Mouse (Mus musculus): Measurements from ENCODE around the gene Mst1r. TPM values are rescaled to one million over a fixed set of nuclear protein-coding genes. Genes with fewer than 3 reads are reported as not detected.

The Mst1r gene
- total RNA-seq, 2 experiments from 2014 or later: 0.81 to 2.6 TPM

DNA sequence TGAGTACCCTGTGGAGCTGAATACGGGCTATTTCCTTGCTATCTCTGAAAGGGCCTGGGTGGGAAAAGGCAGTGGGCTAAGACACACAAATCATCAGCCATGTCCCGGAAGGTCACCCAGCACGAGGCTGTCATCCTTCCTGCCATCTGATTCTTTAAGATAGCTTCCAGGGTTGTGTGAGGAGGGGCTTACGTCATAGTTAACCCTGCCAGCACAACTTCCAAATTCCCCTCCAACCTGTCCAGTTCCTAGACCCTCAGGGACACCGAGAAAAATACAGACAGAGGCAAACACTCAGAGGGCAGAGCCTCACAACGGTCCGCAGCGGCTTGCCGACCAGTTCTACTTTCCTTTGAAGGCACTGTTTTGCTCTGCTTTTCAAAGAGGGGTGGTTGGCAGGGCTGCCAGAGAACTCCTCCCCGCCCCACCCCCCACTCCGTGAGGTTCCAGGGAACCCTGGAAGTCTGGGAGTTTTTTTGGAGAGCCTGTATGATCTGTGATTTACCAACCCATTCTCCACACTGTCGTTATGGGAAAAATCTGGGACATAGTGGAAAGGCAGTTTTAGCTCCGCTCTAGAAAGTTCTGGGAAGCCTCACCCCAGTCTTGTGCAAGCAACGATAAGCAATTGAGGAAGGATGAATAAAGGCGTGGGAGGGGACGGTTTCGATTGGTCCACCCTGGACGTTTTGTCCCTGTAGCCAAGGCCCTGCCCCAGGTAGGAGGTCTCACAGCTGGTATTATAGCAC is 1.9 kb downstream of the Mst1r start:
- intact Hi-C loops (cut with DNase I): no loop called here
- DNase-seq (ENCODE audit: low spot score in 2 of 2): no peak

- no peak for DNase-seq (ENCODE audit: low spot score in 2 of 2)
- intact Hi-C loops (cut with DNase I): no loop called here
These were observed 3.5 kb downstream of the Mst1r start for GRCm38 (mm10) chr9:107910025-107910769.

DNA sequence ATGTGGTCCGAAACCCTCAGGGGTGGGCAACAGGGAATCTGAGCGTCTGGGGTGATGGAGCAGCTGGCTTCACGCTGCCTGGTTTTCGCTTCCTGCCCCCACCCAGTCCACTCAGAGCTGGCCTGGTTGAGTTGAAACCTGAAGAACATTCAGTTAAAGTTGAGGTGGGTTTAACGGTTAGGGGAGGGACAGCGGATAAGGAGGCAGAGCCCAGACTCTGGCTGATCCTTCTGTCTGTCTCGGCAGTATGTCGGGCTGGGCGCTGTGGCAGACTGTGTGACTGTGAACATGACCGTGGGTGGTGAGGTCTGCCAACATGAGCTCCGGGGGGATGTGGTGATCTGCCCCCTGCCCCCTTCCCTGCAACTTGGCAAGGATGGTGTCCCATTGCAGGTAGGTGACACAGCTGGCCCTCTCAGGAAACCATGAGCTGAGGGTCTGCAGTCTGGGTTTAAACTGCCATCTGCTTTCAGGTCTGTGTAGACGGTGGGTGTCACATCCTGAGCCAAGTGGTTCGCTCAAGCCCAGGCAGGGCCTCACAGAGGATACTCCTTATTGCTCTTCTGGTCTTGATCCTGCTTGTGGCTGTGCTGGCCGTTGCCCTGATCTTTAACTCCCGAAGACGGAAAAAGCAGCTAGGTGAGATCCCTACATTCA is 8.2 kb downstream of the Mst1r start:
- intact Hi-C loops (cut with DNase I): no loop called here

DNA sequence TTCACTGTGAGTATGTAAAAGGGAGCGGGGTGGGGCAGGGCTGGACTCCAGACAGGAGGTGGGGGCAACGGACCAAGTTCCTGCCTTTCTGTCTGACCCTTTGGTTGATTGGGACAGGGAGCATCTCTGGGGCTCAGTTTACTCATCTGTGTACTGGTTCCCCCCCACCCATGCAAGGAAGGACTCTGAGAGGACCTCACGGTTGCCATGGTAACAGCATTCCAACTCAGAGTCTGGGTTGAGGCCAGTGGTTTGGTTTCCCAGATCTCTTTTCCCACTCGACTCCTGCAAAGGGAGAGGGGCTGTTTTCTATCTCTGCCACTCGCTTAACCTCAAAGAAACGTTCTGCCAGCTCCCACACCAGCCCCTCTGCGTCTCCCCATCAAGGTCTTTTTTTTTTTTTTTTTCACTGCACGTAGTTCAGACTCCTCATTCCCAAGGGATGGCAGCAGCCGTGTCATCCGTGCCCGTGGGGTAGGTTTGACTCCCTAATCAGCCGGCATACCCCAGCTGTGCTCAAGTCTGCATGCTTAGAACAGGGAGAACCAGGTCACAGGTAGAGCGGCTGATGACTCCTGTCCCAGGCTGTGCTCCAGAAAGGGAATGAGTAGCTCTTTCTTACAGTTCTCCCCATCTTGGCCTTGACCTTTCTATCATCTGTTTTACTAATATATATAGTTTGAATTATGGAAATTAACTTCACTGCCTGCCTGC is 11.4 kb downstream of the Mst1r start:
- peak in 1 of 2 experiments; percentile 42 for DNase-seq (ENCODE audit: low spot score in 2 of 2)
- intact Hi-C loops (cut with DNase I): no loop called here

More for the DNA sequence above, 8.2 kb downstream of the Mst1r start:
- no peak for DNase-seq (ENCODE audit: low spot score in 2 of 2)

GRCm38 (mm10) chr9:107918884-107919283 is 12.2 kb downstream of the Mst1r start:
- peak in 1 of 2 experiments; percentile 35 for DNase-seq (ENCODE audit: low spot score in 2 of 2)
- intact Hi-C loops (cut with DNase I): no loop called here

DNA sequence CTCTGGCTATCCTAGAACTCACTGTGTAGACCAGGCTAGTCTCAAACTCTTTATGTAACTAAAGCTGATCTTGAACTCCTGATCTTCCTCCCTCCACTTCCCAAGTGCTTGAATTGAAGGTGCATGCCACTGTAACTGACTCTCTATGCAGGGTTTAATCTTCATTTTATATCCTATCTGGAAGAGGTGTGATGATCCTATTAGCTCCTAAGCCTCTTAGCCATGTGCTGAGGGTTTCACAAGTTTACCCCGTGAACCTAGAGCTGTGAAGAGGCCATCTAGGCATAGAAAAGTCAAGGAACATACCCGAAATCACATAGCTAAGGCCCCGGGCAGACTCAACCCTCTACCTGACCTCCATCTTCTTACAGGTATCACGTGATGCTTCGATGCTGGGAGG is 12.8 kb downstream of the Mst1r start:
- intact Hi-C loops (cut with DNase I): no loop called here
- DNase-seq (ENCODE audit: low spot score in 2 of 2): no peak

- intact Hi-C loops (cut with DNase I): no loop called here
- no peak for DNase-seq (ENCODE audit: low spot score in 2 of 2)
These were observed 16.3 kb downstream of the Mst1r start for GRCm38 (mm10) chr9:107923021-107923420.

GRCm38 (mm10) chr9:107923956-107924355 is 17.3 kb downstream of the Mst1r start:
- DNase-seq (ENCODE audit: low spot score in 2 of 2): no peak
- intact Hi-C loops (cut with DNase I): no loop called here

DNA sequence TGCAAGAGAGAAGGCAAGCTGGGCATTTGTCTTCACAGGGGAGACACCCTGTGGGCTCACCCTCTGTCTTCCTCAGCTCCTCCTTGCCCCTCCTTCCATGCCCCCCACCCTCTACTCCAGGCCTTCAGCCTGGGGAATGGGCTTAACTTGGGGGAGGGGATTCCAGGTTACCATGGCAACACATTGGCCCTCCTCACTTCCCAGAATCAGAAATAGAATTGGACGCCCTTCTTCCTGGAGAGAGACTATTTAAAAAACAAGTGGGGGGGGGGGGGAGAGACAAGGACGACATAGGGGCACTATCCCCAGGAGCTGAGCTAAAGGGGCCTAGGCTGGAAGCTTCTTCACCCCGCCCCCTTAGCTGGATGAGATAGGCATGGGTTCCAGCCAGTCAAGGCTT is 18.6 kb downstream of the Mst1r start:
- intact Hi-C loops (cut with DNase I): no loop called here
- no peak for DNase-seq (ENCODE audit: low spot score in 2 of 2)

DNA sequence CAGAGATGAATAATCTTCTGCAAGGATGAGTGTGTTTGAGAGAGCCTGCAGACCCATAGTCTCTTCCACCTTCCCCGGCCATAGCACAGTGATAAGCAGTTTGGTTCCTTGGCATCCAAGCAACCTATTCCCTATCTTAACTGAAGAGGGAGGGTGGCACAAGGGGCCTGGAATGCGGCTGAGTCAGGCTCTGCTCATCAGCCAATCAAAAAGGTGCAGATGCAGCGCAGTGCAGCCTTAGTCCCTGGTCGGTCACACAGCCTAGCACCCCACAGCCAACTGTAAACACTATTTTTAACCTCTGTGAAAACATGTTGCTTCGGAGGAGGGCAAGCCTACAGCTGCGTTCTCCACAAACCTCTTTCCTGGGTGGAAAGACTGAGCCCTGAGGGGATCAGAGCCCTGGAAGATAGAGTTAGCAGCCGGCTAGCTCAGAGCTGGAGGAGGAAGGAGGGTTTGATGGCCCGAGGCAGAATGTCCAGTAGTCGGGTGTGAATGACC is 20.3 kb downstream of the Mst1r start:
- intact Hi-C loops (cut with DNase I): no loop called here
- DNase-seq (ENCODE audit: low spot score in 2 of 2): no peak

- intact Hi-C loops (cut with DNase I): no loop called here
- no peak for DNase-seq (ENCODE audit: low spot score in 2 of 2)
These were observed 21.1 kb downstream of the Mst1r start for GRCm38 (mm10) chr9:107927749-107928148.

- DNase-seq (ENCODE audit: low spot score in 2 of 2): no peak
- intact Hi-C loops (cut with DNase I): no loop called here
These were observed 21.5 kb downstream of the Mst1r start, which contains the start of gene Actl11 for GRCm38 (mm10) chr9:107928169-107928568. Gene Actl11, plus strand, starts transcription at chr9:107928469.

DNA sequence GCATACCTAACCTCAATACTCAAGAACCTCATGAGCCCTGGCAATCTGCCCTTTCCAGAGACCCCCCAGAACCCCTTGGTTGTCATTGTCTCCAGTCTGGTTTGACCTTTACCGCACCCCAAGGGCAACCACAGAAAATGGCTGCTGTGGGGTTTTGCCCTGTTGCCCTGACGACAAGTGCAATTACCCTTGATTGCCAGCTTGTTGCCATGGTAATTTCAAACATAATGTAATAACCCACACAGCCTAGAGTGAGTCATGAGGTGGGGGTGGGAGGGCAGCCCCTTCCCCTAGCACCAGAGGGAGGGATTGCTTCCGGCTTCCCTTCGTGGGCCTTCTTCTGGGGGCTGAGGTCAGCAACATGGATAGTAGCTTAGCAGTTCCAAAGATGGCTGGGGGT is 25.5 kb downstream of the Mst1r start:
- no peak for DNase-seq (ENCODE audit: low spot score in 2 of 2)

GRCm38 (mm10) chr9:107934146-107934545 is 27.5 kb downstream of the Mst1r start:
- intact Hi-C loops (cut with DNase I): no loop called here
- DNase-seq (ENCODE audit: low spot score in 2 of 2): peak in 1 of 2 experiments; percentile 52

More for the DNA sequence above, 25.5 kb downstream of the Mst1r start:
- intact Hi-C loops (cut with DNase I): no loop called here

GRCm38 (mm10) chr9:107935374-107935773 is 28.7 kb downstream of the Mst1r start, which contains the start of gene Camkv:
Gene Camkv, plus strand, starts transcription at chr9:107935674.
- no peak for DNase-seq (ENCODE audit: low spot score in 2 of 2)
- intact Hi-C loops (cut with DNase I): no loop called here

DNA sequence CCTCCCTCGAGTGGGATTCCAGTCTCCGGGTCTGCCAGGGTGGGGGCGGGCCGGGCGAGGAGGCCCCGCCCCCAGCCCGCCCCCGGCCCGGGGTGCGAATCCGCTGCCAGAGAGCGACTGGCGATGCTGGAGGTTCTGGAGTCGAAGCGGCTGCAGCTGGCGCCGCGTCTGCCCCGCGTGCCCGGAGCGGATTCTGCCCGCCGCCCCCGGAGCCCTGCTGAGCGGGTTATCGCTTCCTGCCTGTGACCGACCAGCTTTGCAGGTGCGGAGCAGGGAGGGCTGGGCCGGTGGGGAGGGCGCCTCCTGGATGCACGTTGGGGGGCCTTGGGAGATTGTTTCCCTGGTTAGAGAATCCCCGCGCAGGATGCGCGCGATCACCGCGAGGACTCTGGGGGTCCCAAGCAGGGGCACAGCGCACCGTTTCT is 29.1 kb downstream of the Mst1r start:
- intact Hi-C loops (cut with DNase I): no loop called here
- peak; percentile 70 to 79 for DNase-seq (ENCODE audit: low spot score in 2 of 2)

- intact Hi-C loops (cut with DNase I): no loop called here
- peak; percentile 65 to 76 for DNase-seq (ENCODE audit: low spot score in 2 of 2)
These were observed 29.6 kb downstream of the Mst1r start for GRCm38 (mm10) chr9:107936215-107936822.

GRCm38 (mm10) chr9:107936831-107937230 is 30.2 kb downstream of the Mst1r start:
- intact Hi-C loops (cut with DNase I): no loop called here
- DNase-seq (ENCODE audit: low spot score in 2 of 2): no peak
